Mouse (Mus musculus): ENCODE measurements at regions not wholly inside any gene's neighbourhood (a gene's known extent, or its start where the extent isn't known, plus 50 kb on each side); places are given as distances from the start of the nearest gene placed in this dataset.

- TF ChIP-seq CTCF (IDR thresholded peaks at IDR 0.05; ENCODE audit: low read depth, low read length) (no peak), POLR2A (IDR thresholded peaks at IDR 0.05; ENCODE audit: insufficient read depth, low read length) (no peak)
Measured at GRCm38 (mm10) chr2:75458898-75459297, 200.2 kb upstream of the Hnrnpa3 start.
